Mouse (Mus musculus): ENCODE data around the gene Cntnap1.

Cntnap1 gene

GRCm38 (mm10) chr11:101220853-101221252, 50.5 kb downstream of the Cntnap1 start:
- no peak for DNase-seq (ENCODE audit: low spot score)

DNA sequence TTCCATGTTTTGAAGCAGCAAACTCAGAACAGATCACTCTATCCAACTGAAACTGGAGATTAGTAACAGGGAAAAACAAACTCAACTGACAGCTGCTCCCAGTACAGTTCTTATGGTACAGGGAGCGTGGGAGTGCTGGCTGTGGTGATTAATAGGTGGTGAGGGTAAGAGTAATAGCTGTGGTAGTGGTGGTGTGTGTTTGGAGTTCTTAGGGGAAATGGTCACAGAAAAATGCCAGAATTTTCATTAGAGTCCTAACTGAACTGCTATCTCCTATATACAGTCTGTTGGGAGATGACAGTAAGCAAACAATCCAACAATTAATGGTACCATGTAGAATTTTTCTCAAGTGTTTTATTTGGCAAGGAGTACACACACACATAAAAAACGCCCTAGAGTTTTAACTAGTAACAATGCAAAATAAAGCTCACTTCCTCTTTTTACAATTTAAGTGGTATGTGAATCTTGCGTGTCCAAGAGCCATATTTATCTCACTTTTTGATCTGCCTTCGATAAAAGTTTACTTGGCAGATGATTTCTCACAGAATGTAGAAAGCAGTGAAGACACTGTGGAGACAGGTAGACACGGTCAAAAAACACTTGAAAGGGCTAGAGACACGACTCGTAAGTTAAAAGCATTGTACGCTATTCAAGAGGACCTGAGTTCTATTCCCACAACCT, 51.1 kb downstream of the Cntnap1 start:
- peak; percentile 30 for DNase-seq (ENCODE audit: low spot score)

DNA sequence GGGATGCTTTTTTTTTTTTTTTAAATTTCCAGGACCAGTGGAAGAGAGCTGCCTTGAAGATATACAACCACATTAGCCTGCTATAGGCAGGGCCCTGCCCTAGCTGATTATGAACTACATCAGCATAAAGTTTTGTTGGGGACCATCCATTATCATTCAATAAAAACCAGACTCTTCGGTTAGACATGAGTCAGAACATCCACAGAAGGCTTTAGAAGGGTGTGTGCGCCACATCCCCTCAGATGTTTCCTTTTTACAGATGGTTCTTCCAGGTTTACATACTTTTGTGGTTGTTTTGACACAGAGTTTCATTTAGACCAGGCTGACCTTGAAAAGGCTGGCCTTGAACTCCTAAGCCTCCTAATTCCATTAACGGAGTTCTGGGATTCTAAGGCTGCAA, 54.0 kb downstream of the Cntnap1 start:
- DNase-seq (ENCODE audit: low spot score) = no peak

DNA sequence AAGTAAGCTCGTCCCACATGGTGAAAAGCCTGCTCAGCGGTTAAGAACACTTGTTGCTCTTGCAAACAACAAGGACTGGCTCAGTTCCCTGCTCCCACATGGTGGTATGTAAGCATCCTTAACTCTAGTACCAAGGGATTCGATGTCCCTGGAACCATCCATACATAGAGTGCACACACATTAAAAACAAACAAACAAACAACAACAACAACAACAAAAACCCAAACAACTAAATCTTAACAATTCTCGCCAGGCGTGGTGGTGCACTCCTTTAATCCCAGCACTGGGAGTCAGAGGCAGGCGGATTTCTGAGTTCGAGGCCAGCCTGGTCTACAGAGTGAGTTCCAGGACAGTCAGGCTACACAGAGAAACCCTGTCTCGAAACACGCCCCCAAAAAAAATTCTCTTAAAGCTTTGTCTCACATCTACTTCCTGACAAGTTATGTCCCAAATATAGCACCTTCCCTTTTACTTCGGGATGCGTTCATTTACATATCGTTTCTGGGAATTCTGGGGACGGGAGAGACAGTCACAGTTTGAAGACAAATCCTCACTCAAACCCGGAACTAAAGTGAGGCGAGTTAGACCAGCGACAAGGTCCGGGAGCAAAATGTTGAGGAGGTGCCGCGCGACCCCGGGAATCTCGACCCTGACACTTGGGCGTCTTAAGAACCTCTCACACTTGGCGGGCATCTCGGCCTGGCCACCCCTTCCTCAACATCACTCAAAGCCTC, 55.2 kb downstream of the Cntnap1 start:
- no peak for DNase-seq (ENCODE audit: low spot score)

GRCm38 (mm10) chr11:101226065-101226701, 55.9 kb downstream of the Cntnap1 start, which contains the start of gene Ezh1:
Ezh1 (minus strand) TSS chr11:101226463.
- peak; percentile 89 for DNase-seq (ENCODE audit: low spot score)

DNA sequence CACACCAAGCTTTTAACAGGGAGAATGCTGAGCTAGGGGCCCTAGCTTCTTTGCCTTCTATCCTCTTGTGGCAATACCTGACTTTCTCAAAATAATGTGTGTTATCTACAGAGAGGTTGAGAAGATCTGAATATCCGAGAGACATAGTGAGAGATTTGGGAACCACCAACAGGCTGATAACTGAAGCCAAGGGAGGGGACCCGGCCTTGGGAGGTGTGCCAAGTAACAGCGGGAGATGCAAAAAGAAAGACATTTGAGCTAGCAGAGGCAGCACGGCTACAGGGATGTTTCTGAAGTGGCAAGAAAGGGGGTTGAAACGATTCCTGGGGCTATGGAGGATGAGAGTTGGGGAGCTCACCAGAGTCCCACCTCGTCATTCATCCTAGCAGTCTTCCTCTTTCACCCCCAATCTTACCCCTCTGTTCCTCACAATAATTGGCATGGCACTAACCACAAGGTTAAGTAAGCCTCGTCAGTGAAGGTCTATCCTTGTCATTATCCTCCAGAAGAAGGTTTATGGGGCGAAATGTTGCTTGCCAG, 59.1 kb downstream of the Cntnap1 start:
- DNase-seq (ENCODE audit: low spot score) = peak; percentile 18

DNA sequence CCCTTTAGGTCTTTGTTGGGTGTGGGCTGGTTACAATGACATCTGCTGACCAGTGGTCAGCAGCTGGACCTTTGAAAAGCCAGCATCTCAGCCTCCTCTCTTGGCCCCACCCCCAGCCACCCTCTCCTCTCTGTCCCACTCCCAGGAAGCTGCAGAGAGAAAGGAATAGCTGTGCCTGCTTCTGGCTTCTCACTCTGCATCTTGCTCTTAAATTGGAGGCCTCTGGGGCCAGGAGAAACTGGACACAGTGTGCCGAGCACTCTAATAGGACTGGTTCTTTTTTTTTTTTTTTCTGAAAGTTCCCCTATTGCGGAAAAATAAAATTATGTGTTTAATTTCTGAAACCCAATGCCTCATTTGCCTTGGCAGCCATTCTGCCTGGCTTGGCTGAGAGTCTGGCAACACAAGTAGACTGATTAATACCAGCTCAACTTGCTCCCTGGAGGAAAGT, 59.8 kb downstream of the Cntnap1 start:
- DNase-seq (ENCODE audit: low spot score) = peak; percentile 17

- DNase-seq (ENCODE audit: low spot score) = no peak
Observed at GRCm38 (mm10) chr11:101230526-101230925, 60.2 kb downstream of the Cntnap1 start.

DNA sequence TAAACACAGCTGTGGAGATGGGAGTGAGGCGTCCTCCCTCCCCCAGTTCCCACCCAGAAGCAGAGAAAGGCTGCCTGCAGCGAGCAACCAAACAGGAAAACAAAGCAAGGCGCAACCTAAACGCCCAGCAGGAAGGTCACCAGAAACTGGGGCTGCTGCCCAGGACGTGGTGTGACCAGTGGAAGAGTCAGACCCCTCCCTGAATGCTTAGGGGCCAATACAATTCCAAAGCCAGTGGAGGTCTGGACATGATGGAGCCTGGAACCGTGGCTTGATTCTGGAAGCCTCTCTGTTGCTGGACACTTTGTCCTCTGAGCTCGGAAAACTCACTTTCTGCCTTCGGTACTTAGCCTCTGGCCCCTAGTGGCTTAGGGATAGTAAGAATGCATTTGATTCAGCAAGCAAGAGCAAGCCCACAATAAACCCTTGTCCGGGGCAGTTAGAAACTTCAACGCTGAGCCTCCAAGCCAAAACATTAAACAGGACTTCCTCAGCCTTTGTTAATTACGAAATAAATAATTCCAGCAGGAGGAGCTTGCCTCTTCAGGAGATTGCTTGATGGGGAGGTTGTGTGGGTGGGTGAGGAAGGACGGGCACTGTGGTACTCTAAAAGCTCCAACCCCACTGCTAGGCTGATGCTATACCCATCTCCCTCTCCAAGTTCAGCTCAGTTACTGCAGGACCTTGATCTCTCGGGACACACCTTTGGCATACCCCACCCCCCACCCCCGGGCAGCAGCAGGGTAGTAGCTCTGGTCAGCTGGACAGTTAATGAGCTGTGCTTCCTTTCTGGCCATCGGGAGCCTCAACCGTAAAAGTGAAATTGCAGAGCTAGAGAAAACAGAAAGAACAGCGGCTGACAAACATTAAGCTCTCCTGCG, 60.9 kb downstream of the Cntnap1 start:
- DNase-seq (ENCODE audit: low spot score) = peak; percentile 22

DNA sequence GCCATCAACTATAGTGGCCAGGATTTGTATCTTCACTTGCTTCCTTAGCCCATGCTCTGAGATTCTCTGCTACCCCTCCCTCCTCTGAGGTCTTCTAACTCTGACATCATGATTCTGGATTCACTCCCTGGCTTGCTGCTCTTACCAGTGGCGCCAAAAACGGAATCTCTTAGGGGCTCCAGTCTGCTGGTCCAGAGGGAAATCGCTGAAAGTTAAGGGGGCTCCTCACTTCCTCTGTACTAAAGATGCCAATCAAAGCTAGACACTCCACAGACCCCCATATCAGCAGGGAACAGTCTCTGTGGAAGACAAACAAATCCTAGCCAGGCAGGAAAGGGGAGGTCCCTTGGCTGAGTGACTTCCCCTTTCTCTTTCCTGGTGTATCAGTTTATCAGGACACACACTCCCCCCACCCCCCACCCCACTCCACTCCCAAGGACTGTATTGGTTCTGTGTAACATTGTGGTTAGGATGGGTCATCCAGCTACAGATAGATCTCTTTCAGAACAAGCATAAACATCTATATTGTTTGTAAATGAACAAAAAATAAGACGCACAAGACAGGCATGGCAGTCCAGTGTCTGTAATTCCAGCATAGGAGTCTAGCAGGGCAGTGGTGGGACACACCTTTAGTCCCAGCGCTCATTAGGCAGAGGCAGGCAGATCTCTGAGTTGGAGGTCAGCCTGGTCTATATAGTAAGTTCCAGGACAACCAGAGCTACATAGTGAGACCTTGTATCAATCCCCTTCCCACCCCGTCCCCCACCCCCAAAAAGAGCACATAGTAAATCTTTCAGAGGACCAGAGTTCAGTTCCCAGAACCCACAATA, 61.9 kb downstream of the Cntnap1 start:
- DNase-seq (ENCODE audit: low spot score) = no peak

DNA sequence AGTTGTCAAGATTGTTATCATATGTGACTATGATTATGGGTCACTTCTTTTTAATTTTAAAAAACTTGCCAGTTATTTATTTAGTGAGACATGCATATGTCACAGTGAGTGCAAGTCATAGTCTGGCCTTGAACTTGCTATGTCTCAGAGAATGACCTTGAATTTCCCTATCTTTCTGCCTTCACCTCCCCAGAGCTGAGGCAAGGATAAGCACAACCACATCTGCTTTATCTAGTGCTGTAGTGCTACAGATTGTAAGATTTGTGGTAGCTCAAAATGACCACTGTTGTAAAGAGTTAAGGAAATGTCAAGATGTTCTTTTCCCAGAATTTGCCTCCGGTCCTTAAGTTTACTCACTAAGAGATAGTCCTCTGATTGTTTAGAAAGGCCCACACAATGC, 62.9 kb downstream of the Cntnap1 start:
- DNase-seq (ENCODE audit: low spot score) = no peak

- DNase-seq (ENCODE audit: low spot score) = no peak
Observed at GRCm38 (mm10) chr11:101234124-101234523, 63.8 kb downstream of the Cntnap1 start.

DNA sequence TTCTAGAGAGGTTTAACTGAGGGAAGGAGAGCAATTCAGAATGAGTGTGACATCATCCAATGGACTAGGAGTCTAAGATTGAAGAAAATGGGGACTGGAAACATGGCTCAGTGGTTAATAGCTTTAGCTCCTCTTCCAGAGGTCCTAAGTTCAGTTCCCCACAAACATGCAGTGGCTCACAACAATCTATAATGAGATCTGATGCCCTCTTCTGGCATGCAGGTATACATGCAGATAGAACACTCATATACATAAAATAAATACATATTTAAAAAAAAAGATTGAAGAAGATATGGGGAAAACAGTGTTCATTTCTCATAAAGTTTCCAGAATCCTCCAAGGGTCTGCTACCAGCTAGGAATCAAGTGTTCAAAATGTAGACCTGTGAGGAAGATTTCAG, 65.1 kb downstream of the Cntnap1 start:
- no peak for DNase-seq (ENCODE audit: low spot score)

DNA sequence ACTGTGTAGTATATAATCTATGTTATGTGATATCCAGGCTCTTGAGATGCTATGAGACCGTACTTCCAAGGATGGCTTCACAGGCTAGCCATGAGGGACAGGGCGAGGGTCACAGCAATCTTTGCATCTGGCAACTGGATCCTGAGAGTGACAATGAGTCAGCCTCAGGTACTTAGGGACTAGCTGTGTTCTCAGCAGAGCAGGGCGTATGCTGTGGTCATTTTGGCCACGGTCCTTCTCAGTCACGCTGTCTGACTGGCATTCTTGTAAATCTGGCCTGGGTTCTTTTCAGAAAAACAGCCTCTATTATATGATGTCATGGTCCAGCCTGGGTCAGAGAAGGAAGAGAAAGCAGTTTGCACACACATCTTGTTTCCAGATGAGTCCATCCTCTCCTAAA, 66.5 kb downstream of the Cntnap1 start:
- no peak for DNase-seq (ENCODE audit: low spot score)

DNA sequence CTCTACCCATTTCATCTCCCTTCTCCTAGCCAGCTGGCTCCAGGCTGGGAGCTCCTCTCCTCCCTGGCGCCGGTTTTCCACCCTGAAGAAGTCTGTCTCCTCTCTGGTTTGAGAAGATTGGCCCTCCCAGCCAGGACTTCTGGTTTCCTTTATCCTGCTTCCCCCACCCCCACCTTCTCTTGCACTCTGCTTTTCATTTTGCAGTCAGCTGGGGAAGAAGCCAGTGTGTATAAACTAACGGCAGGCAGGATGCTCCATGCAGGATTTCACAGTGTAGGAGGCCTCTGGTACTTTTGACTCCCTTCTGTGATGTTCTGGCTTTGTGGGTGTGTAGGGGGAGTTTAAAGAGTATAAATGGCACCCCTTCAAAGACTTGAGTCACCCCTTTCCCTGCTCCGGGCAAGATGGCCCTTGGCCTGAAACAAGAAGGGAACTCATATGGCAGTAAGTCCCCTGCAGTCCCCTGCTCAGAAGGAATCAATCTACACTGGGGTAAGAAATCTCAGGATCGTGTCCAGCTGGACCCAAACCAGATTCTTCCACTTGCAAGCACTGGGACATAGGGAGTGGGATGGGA, 67.8 kb downstream of the Cntnap1 start:
- peak; percentile 49 for DNase-seq (ENCODE audit: low spot score)

All from layer of hippocampus, adult 11-12 months (tissue).